Mouse (Mus musculus): ENCODE data around the gene Heph.

Gene Heph

DNA sequence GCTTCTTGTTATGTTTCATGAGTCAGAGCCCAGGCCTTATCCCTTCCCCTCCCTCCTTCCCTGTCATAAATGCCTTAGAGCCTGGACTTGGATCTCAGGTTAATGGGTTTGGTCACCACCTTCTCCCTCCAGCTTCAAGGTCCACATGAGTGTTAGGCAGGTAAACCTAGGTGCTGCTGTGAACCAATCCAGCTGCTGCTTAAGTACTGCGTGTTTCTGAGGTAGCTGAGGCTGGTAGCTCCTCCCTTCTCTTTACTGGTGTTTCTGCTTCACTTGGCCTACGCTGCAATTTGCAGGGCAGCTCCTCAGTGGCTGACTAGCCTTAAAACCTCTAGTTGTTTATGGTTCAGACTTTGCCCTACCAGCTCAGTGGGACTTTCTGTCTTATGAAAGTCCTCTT is at the start of gene Heph:
Heph (plus strand) TSS at position 211 of the 400 bp plus-strand sequence.
- TF ChIP-seq GATA4 (IDR thresholded peaks at IDR 0.05; ENCODE audit: insufficient replicate concordance, low read length) = no peak

DNA sequence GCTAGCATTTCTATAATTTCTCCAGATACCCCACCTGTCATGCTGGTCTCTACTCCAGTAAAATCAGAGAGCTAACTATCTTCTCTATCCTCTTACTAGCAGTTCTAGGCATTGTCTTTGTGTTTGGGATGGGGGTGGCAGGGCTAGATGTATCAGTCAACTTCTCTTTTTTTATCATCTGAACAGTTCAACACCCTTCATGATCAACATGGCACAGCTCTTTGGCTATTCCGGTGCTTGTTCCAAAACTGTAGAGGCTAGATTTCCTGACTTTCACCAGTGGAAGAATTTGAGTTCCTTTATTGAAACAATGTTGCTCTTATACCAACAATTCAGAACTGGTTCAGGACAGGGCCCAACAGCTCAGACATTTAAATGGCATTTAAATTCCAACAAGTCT is 38.2 kb upstream of the Heph start:
- no peak for TF ChIP-seq GATA4 (IDR thresholded peaks at IDR 0.05; ENCODE audit: insufficient replicate concordance, low read length)

DNA sequence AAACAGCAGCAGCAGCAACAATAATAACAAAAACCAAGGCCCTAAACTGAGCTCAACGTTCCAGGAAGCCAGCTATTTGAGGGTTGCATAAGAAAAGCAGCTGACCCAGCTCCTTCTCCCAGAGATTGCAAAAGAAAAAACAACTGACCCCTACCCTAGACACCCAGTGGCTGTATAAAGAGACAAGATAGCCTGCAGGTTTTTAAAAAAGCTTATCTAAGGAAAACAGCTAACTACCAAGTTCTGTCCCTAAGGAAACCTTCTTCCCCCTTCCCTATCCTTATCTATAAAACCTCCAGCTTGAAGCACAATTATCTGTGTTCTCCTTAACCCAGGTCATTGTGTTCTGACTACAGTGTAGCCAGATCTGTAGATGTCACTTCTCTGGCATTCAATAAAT is 37.4 kb upstream of the Heph start:
- TF ChIP-seq GATA4 (IDR thresholded peaks at IDR 0.05; ENCODE audit: insufficient replicate concordance, low read length) = no peak

DNA sequence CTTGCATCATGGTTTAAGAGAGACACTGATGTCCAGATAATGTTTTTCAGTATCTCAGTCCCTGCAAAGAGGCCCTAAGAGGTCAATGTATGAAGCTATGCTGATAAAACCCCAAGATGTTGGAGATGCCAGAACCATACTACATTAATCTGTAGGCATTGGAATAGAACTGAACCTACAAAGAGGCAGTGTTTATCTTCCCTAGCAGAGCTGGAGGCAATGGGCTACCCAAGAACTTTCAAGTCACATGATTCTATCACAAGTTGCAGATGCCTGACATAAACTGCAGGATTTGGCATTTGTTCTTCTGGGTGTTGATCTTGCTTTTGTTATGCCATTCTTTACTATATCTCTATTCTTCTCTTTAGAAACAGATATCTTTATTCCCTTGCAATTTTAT is 35.8 kb upstream of the Heph start:
- TF ChIP-seq GATA4 (IDR thresholded peaks at IDR 0.05; ENCODE audit: insufficient replicate concordance, low read length) = no peak

DNA sequence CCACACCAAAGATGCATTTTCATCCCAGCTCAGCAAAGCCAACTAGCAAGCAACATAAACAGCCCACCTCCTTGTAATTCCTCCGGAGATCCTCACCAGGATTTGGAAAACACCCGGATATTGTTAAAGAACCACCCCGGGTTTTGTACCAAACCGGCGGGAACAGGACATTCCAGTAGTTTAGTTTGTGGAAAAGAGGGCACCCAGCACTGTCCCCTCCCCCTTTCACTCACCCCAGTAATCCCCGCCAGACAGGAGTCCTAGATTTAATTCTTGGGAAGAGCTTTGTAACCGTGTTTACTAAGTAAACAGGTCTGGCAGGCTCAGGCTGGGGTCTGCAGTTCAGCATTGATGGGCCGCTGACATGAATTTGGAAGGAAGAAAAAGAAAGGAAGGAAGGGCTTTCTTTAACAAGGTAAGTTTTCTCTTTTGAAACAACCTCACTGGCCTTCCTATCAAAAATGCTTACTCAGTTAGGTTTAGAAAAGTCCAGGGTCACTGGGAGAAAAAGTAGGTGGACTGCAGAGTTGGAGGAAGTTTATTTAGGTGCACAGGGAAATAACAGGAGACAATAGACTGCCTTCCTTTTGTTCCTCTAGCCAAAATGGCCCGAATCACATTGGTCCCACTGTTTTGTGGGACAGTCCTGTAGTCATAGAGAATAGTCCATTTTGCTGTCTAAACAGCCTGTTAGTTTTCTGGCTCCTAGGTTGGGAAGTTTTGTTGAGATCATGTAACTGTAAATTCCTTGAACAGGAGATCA is 1.2 kb downstream of the Heph start, which contains the start of gene Hsf3:
Hsf3 (minus strand) TSS at position 94 of the 763 bp plus-strand sequence.
- no peak for TF ChIP-seq GATA4 (IDR thresholded peaks at IDR 0.05; ENCODE audit: insufficient replicate concordance, low read length)

DNA sequence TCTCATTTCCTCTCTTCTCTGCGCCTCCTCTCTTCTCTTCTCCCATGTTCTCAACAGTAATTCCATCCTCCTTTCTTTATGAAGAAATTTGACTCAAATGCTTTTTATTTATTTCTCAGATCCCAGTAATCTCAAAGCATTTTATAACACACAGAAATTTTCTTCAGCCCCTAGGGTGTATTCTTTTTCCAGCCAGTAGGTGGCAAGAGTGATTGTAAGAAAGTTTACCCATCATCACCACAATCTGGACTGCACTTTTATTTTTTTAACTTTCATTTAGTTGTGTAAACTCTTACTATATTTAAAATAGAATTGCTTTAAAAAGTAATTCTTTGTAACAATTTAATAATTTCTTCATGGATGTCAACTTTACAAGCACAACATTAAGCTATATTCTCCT is 46.4 kb downstream of the Heph start:
- no peak for TF ChIP-seq GATA4 (IDR thresholded peaks at IDR 0.05; ENCODE audit: insufficient replicate concordance, low read length)

All from liver, adult (tissue).